Mouse (Mus musculus) MEL (cell line): Measurements from ENCODE around the gene Kdm5b. TPM values are rescaled to one million over a fixed set of nuclear protein-coding genes. Genes with fewer than 3 reads are reported as not detected.

Source experiments
- DNase-seq: peaks from one replicate; pipeline ENCODE4 v3.0.0; 2011; ENCODE audit warnings: low read depth, low spot score
- H3K27ac ChIP-seq: 2 replicates; pipeline ENCODE4 v1.5.1; 2012; ENCODE audit warnings: low read depth, mild to moderate bottlenecking, control low read depth, low read length, moderate library complexity; ENCODE audit not compliant: control insufficient read depth
- H3K27me3 ChIP-seq, 2 experiments: fragments of 150-350 bp in 1 of 2; sonication (generic) in 1 of 2; 2 replicates each; pipeline ENCODE4 v1.6.1; 2012; ENCODE audit warnings: low read length in 2 of 2, mild to moderate bottlenecking in 2 of 2, improper control_type of control experiment in 1 of 2, moderate library complexity in 1 of 2; ENCODE audit not compliant: insufficient read depth in 2 of 2, control insufficient read depth in 1 of 2
- H3K36me3 ChIP-seq, 2 experiments: 2 replicates each; pipeline ENCODE4 v1.6.1; 2012 to 2014; ENCODE audit warnings: low read length in 2 of 2, improper control_type of control experiment in 1 of 2, inconsistent platforms in 1 of 2, mild to moderate bottlenecking in 1 of 2; ENCODE audit not compliant: insufficient read depth in 2 of 2, control insufficient read depth in 1 of 2
- H3K4me1 ChIP-seq, 2 experiments: fragments of 150-350 bp in 1 of 2; sonication (generic) in 1 of 2; 2 replicates each; pipeline ENCODE4 v1.6.1; 2012; ENCODE audit warnings: low read length in 2 of 2, improper control_type of control experiment in 1 of 2, mild to moderate bottlenecking in 1 of 2; ENCODE audit not compliant: insufficient read depth in 2 of 2, control insufficient read depth in 1 of 2
- H3K4me3 ChIP-seq, 2 experiments: fragments of 150-350 bp in 1 of 2; sonication (generic) in 1 of 2; 2 replicates each; pipeline ENCODE4 v1.5.1; 2012; ENCODE audit warnings: low read depth in 2 of 2, low read length in 2 of 2, mild to moderate bottlenecking in 2 of 2, moderate library complexity in 2 of 2, control low read depth in 1 of 2, improper control_type of control experiment in 1 of 2; ENCODE audit not compliant: control insufficient read depth in 1 of 2, insufficient read depth in 1 of 2
- H3K79me2 ChIP-seq: 2 replicates; pipeline ENCODE4 v1.6.1; 2012; ENCODE audit warnings: mild to moderate bottlenecking, low read length, moderate library complexity; ENCODE audit not compliant: control insufficient read depth, poor library complexity, insufficient read depth
- H3K9ac ChIP-seq: 2 replicates; pipeline ENCODE4 v1.6.1; 2012; ENCODE audit warnings: low read depth, mild to moderate bottlenecking, control low read depth, low read length, moderate library complexity; ENCODE audit not compliant: control insufficient read depth, poor library complexity, severe bottlenecking
- H3K9me3 ChIP-seq: fragments of 150-350 bp; sonication (generic); replicated peaks from 2 replicates; pipeline ENCODE4 v1.6.1; 2012; ENCODE audit warnings: mild to moderate bottlenecking, low read length, improper control_type of control experiment, moderate library complexity; ENCODE audit not compliant: insufficient read depth
- BHLHE40 ChIP-seq: IDR thresholded peaks from 2 replicates; pipeline ENCODE4 v1.6.1; 2012; ENCODE audit warnings: low read depth, mild to moderate bottlenecking, inconsistent platforms, low read length, improper control_type of control experiment, borderline replicate concordance
- CHD1 ChIP-seq: IDR thresholded peaks from 2 replicates; pipeline ENCODE4 v1.6.1; 2012; ENCODE audit warnings: low read depth, mild to moderate bottlenecking, inconsistent platforms, low read length, improper control_type of control experiment
- CHD2 ChIP-seq: IDR thresholded peaks from 2 replicates; pipeline ENCODE4 v1.6.1; 2011; ENCODE audit warnings: low read length, improper control_type of control experiment
- E2F4 ChIP-seq: IDR thresholded peaks from 2 replicates; pipeline ENCODE4 v1.6.1; 2011; ENCODE audit warnings: low read depth, low read length, improper control_type of control experiment, borderline replicate concordance
- ELF1 ChIP-seq: IDR thresholded peaks from 2 replicates; pipeline ENCODE4 v1.6.1; 2014; ENCODE audit warnings: low read depth, mild to moderate bottlenecking, inconsistent platforms, low read length, improper control_type of control experiment, moderate library complexity
- EP300 ChIP-seq, 2 experiments: IDR thresholded peaks; 2 replicates each; pipeline ENCODE4 v1.6.1; 2011; ENCODE audit warnings: improper control_type of control experiment in 2 of 2, low read length in 2 of 2, low read depth in 1 of 2, mild to moderate bottlenecking in 1 of 2
- GATA1 ChIP-seq: IDR thresholded peaks from 2 replicates; pipeline ENCODE4 v1.6.1; 2011; ENCODE audit warnings: low read depth, low read length, improper control_type of control experiment
- HCFC1 ChIP-seq: IDR thresholded peaks from 2 replicates; pipeline ENCODE4 v1.6.1; 2012; ENCODE audit warnings: low read depth, mild to moderate bottlenecking, inconsistent platforms, low read length, improper control_type of control experiment, moderate library complexity
- KAT2A ChIP-seq: conservative IDR thresholded peaks from 2 replicates; pipeline ENCODE4 v1.6.1; 2012; ENCODE audit warnings: low read depth, low read length, improper control_type of control experiment, inconsistent platforms
- MAFK ChIP-seq: IDR thresholded peaks from 2 replicates; pipeline ENCODE4 v1.6.1; 2011; ENCODE audit warnings: low read depth, mild to moderate bottlenecking, low read length, improper control_type of control experiment, borderline replicate concordance
- MAX ChIP-seq: IDR thresholded peaks from 2 replicates; pipeline ENCODE4 v1.6.1; 2011; ENCODE audit warnings: low read length, improper control_type of control experiment
- MAZ ChIP-seq: IDR thresholded peaks from 2 replicates; pipeline ENCODE4 v1.6.1; 2012; ENCODE audit warnings: low read depth, mild to moderate bottlenecking, inconsistent platforms, low read length, improper control_type of control experiment
- MEF2A ChIP-seq: IDR thresholded peaks from 2 replicates; pipeline ENCODE4 v1.6.1; 2014; ENCODE audit warnings: low read depth, mild to moderate bottlenecking, inconsistent platforms, low read length, improper control_type of control experiment; ENCODE audit not compliant: poor library complexity, insufficient replicate concordance, severe bottlenecking; ENCODE audit errors: extremely low read depth
- MXI1 ChIP-seq: IDR thresholded peaks from 2 replicates; pipeline ENCODE4 v1.6.1; 2011; ENCODE audit warnings: mild to moderate bottlenecking, low read depth, low read length, improper control_type of control experiment
- MYC ChIP-seq: IDR thresholded peaks from 2 replicates; pipeline ENCODE4 v1.6.1; 2011; ENCODE audit warnings: low read depth, mild to moderate bottlenecking, low read length, improper control_type of control experiment, moderate library complexity
- NELFE ChIP-seq: IDR thresholded peaks from 2 replicates; pipeline ENCODE4 v1.6.1; 2011; ENCODE audit warnings: low read depth, low read length, improper control_type of control experiment
- NRF1 ChIP-seq: IDR thresholded peaks from 2 replicates; pipeline ENCODE4 v1.6.1; 2014; ENCODE audit warnings: low read depth, mild to moderate bottlenecking, inconsistent platforms, low read length, improper control_type of control experiment, moderate library complexity; ENCODE audit not compliant: poor library complexity, insufficient read depth, severe bottlenecking
- POLR2A ChIP-seq, 2 experiments: IDR thresholded peaks; 2 replicates each; pipeline ENCODE4 v1.6.1; 2011 to 2012; ENCODE audit warnings: low read length in 2 of 2, mild to moderate bottlenecking in 2 of 2, control low read depth in 1 of 2, improper control_type of control experiment in 1 of 2, low read depth in 1 of 2, moderate library complexity in 1 of 2; ENCODE audit not compliant: control insufficient read depth in 1 of 2, insufficient read depth in 1 of 2, poor library complexity in 1 of 2
- POLR2AphosphoS2 ChIP-seq: IDR thresholded peaks from 2 replicates; pipeline ENCODE4 v1.6.1; 2011; ENCODE audit warnings: low read length, improper control_type of control experiment
- POLR2AphosphoS5 ChIP-seq: IDR thresholded peaks from 2 replicates; pipeline ENCODE4 v1.6.1; 2012; ENCODE audit warnings: low read depth, borderline replicate concordance, mild to moderate bottlenecking, inconsistent platforms, low read length, moderate library complexity, mixed read lengths
- RAD21 ChIP-seq: IDR thresholded peaks from 2 replicates; pipeline ENCODE4 v1.6.1; 2011; ENCODE audit warnings: mild to moderate bottlenecking, low read depth, low read length, improper control_type of control experiment
- RCOR1 ChIP-seq: IDR thresholded peaks from 2 replicates; pipeline ENCODE4 v1.6.1; 2012; ENCODE audit warnings: low read depth, mild to moderate bottlenecking, inconsistent platforms, low read length, improper control_type of control experiment
- SIN3A ChIP-seq: IDR thresholded peaks from 2 replicates; pipeline ENCODE4 v1.6.1; 2012; ENCODE audit warnings: low read length, improper control_type of control experiment, inconsistent platforms
- TAL1 ChIP-seq: IDR thresholded peaks from 2 replicates; pipeline ENCODE4 v1.6.1; 2012; ENCODE audit warnings: mild to moderate bottlenecking, inconsistent platforms, low read length, moderate library complexity, mixed read lengths
- TBP ChIP-seq: IDR thresholded peaks from 2 replicates; pipeline ENCODE4 v1.8.0; 2011; ENCODE audit warnings: low read depth, low read length, improper control_type of control experiment
- TCF12 ChIP-seq: IDR thresholded peaks from 2 replicates; pipeline ENCODE4 v1.6.1; 2014; ENCODE audit warnings: low read depth, mild to moderate bottlenecking, inconsistent platforms, low read length, improper control_type of control experiment, moderate library complexity
- UBTF ChIP-seq: IDR thresholded peaks from 2 replicates; pipeline ENCODE4 v1.6.1; 2012; ENCODE audit warnings: low read depth, mild to moderate bottlenecking, inconsistent platforms, low read length, improper control_type of control experiment, moderate library complexity, borderline replicate concordance; ENCODE audit not compliant: insufficient read depth
- USF1 ChIP-seq: IDR thresholded peaks from 2 replicates; pipeline ENCODE4 v1.6.1; 2014; ENCODE audit warnings: low read depth, mild to moderate bottlenecking, inconsistent platforms, low read length, improper control_type of control experiment, moderate library complexity
- ZC3H11A ChIP-seq: IDR thresholded peaks from 2 replicates; pipeline ENCODE4 v1.6.1; 2012; ENCODE audit warnings: low read depth, mild to moderate bottlenecking, inconsistent platforms, low read length, improper control_type of control experiment
- ZKSCAN1 ChIP-seq: IDR thresholded peaks from 2 replicates; pipeline ENCODE4 v1.6.1; 2012; ENCODE audit warnings: low read depth, mild to moderate bottlenecking, inconsistent platforms, low read length, improper control_type of control experiment, moderate library complexity
- ZMIZ1 ChIP-seq: IDR thresholded peaks from 2 replicates; pipeline ENCODE4 v1.6.1; 2012; ENCODE audit warnings: low read depth, mild to moderate bottlenecking, inconsistent platforms, low read length, improper control_type of control experiment, moderate library complexity
- ZNF384 ChIP-seq: IDR thresholded peaks from 2 replicates; pipeline ENCODE4 v1.6.1; 2012; ENCODE audit warnings: low read depth, mild to moderate bottlenecking, inconsistent platforms, low read length, improper control_type of control experiment
- polyA plus RNA-seq, 2 experiments: library from polyadenylated mRNA; stranded (reverse) in 1 of 2; unstranded in 1 of 2; fragments of >175 nt in 1 of 2; fragments of >200 nt in 1 of 2; gene quantifications; 2 replicates each; pipeline versions ENCODE4 v1.2.1 to v1.2.4; 2012; ENCODE audit warnings: low replicate concordance in 2 of 2, low read depth in 1 of 2; ENCODE audit not compliant: insufficient read length in 2 of 2, insufficient read depth in 1 of 2, missing spikeins in 1 of 2
- total RNA-seq: library from RNA; depleted of rRNA; stranded (reverse); fragments of 300-350 nt; gene quantifications from 2 replicates; pipeline ENCODE4 v1.2.3, GENCODE M21; 2012

Gene Kdm5b
- total and polyA plus RNA-seq, 3 experiments = 25.5 to 48.6 (median 31.8) TPM

GRCm38 (mm10) chr1:134555871-134556670 is 3.9 kb upstream of the Kdm5b start (continued):
- TF ChIP-seq HCFC1 = peak; percentile 45; the same call in 1 of the 2 replicates
- TF ChIP-seq SIN3A = peak; percentile 53

GRCm38 (mm10) chr1:134556671-134557218 is 3.2 kb upstream of the Kdm5b start:
- H3K9ac ChIP-seq = peak overlapping the region; percentile 88
- peak overlapping the region; percentile 87 to 91 for H3K4me3 ChIP-seq
- H3K9me3 ChIP-seq = no peaks in the 10 kb centered on the region
- DNase-seq = peak; percentile 97
- H3K79me2 ChIP-seq = peaks cover 20% of the 10 kb centered on the region
- no peaks in the 10 kb centered on the region for H3K27me3 ChIP-seq
- H3K36me3 ChIP-seq = peaks cover 0 to 8% of the 10 kb centered on the region in 2 experiments; a peak in 2 of 4 replicates
- H3K4me1 ChIP-seq = peaks cover 8 to 27% of the 10 kb centered on the region in 2 experiments
- H3K27ac ChIP-seq = peak overlapping the region; percentile 42
- peak; percentile 65 for TF ChIP-seq TCF12
- no peak for TF ChIP-seq BHLHE40
- TF ChIP-seq KAT2A = peak; percentile 84
- TF ChIP-seq NRF1 = no peak
- TF ChIP-seq MXI1 = peak; percentile 98
- peak; percentile 56 for TF ChIP-seq CHD2
- no peak for TF ChIP-seq RCOR1
- TF ChIP-seq TAL1 = no peak
- no peak for TF ChIP-seq CHD1
- peak; percentile 95 for TF ChIP-seq MAX
- TF ChIP-seq MAFK = peak; percentile 63; the same call in 1 of the 2 replicates
- no peak for TF ChIP-seq POLR2AphosphoS5
- peak; percentile 66 for TF ChIP-seq ZMIZ1
- TF ChIP-seq GATA1 = no peak
- TF ChIP-seq ZC3H11A = no peak
- no peak for TF ChIP-seq E2F4
- peak; percentile 57 for TF ChIP-seq NELFE
- TF ChIP-seq UBTF = no peak
- TF ChIP-seq EP300 (IDR thresholded peaks at IDR 0.05; ENCODE audit: low read depth in 1 of 2, low read length in 2 of 2) = 0 out of 4 replicates have a peak, but pooled peaks of 1 of the 2 experiments have one; percentile 26
- peak; percentile 80 for TF ChIP-seq HCFC1
- no peak for TF ChIP-seq ZKSCAN1
- 0 out of 2 replicates have a peak, but pooled peaks have one; percentile 40 for TF ChIP-seq MYC
- peak; percentile 58; the same call in 1 of the 2 replicates for TF ChIP-seq TBP
- TF ChIP-seq MAZ = peak; percentile 98
- no peak for TF ChIP-seq RAD21
- TF ChIP-seq MEF2A = no peak
- peak; percentile 60; the same call in 1 of the 2 replicates for TF ChIP-seq ELF1
- TF ChIP-seq ZNF384 = peak; percentile 65; the same call in 1 of the 2 replicates
- peak; percentile 48 for TF ChIP-seq USF1
- peak; percentile 61 to 78; a peak in 3 of 4 replicates for TF ChIP-seq POLR2A (IDR thresholded peaks at IDR 0.05; ENCODE audit: control insufficient read depth in 1 of 2, insufficient read depth in 1 of 2, low read depth in 1 of 2, low read length in 2 of 2, poor library complexity in 1 of 2)
- TF ChIP-seq POLR2AphosphoS2 = peak; percentile 50; the same call in 1 of the 2 replicates
